Mouse (Mus musculus) kidney, postnatal 36 days (tissue): Measurements from ENCODE around the gene Pxt1.

Source experiments
- DNase-seq, 2 experiments: peaks; one replicate each; pipeline ENCODE4 v3.0.0; 2021 to 2022; ENCODE audit warnings: mixed read lengths in 2 of 2

Gene Pxt1

DNA sequence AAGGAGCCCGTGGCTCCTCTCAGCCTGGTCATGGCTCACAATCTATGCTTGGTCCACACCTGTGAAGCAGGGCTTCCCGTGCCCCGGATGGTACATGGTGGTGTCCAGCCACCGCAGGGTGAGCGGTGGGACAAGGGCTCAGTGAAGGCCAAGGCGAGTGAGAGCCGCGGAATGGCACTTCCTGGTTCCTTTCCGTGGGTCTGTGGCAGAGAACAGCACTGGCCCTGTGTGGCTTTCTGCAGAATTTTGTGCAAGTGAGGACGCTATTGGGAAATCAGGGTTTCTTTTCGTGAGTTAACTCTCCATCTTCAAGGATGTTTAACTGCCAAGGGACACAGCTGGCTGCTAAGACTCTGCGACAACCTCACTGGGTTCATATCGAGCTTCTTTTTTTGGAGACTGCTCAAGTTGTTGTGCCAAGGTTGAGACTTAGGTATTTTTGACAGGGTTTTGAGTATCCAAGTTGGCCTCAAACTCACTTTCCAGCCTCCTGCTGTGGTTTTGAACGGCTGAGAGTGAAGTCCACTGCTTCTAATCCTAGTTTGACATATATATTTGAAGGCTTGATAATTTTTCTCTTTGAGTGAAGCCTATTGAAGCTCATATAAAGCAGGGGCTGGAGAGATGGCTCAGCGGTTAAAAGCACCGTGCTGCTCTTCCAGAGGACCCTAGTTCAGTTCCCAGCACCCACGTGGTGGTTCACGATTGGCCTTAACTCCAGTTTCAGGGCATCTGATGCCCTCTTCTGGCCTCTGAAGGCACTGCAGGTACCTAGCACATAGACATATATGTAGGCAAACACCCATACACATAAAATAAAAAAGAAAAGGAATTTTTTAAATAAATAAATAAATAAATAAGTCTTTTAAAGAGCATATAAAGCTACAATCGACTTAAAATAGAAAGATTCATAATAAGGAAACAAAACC is 3.6 kb upstream of the Pxt1 start:
- DNase-seq = no peak

GRCm38 (mm10) chr17:28944481-28944880 is 841 bp upstream of the Pxt1 start:
- DNase-seq = peak; percentile 76 to 82

DNA sequence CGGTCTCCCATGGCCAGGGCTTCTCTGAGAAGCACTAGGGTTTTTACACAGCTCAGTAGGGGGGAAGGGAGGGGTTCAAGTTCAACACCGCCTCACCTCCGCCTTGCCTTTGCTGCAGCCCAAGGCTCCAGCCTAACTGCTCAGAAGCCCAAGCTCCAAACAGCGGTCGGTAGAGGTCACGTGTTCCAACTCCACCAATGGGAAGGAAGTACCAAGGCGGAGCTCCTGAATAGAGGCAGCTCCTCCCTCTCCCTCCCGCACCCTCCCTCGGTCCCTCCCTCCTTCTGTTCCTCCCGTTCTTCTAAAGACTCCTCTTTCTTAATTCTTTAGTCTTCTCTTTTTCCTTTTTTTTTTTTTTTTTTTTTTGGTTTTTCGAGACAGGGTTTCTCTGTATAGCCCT is 1.5 kb downstream of the Pxt1 start:
- DNase-seq = no peak

DNA sequence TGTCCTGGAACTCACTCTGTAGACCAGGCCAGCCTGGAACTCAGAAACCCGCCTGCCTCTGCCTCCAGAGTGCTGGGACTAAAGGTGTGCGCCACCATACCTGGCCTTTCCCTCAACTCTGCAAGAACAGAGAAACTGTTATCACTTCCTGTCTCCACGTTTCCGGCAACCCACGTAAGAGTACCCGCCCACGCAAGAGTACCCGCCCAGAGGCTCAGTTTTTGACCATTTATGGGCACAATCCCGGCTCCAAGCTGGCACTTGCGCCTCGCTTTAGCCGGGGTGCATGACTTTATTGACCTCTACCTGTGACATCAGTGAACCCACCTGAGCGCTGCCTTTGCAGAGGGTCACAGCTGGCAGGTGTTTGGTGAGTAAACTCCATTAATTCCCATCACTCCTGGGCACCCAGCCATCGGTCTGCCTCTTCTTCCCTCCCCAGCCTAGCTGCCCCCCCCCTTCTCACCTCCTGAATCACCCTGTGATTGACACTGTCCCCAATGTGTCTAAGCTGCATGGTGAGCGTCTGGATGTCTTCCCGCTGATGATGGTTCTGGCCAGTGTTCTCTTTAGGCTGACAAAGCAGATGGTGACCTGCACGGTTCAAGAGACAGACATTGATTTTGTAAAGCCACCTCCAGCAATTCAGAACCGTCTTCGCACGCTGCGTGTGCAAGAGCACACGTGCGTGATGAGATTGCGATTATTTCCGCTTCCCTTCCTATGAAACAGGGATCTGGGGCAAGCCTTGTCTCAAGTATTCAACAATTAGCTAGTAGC is 2.7 kb downstream of the Pxt1 start:
- no peak for DNase-seq

DNA sequence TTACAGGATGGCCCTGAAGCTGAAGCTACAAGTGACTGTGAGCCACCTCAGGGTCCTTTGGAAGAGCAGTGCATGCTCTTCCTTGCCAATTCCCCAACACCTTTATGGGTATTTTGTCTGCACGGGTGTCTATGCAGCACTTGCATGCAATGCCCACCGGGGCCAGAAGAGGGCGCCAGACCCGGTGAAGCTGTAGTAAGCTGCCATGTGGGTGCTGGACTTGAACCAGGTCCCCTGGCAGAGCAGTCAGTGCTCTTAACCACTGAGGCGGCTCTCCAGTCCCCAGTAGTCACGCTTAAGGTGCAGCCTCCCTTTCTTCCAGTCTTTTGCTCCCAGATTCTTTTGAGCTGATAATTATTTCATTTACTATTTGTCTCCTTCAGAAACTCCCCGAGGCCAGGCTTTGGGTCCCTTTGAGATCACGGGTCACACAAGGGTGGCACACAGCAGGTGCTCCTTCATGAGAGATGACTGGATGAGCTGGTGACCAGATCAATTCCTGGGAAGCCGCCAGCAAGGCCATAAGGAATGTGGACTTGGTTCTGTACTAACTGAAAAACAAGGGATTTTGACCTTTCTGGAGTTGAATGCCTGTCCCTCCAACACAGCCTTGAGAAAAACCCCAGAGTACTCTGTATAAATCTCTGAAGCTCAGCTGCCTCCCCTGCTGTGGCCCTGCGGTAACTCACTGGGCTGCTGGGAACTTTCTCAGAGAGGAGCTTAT is 6.9 kb downstream of the Pxt1 start:
- DNase-seq = peak; percentile 86 to 91

DNA sequence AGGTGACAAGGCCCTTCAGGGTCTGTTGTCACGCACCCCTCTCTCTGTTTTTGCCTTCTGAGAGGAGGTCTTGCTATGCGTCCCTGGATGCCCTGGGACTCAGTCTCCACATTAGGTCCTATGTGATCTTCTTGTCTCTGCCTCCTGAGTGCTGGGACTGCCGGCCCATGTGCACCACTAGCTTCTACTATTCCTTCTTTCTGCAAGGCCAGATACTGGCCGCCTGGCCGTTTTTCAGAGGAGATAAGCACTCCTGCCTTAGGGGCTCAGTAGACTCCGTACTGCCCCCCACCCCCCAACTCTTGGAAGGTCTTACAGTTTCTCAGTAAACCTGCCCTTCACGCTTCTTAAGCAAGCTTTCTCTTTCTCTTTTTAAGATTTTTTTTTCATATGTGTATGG is 7.5 kb downstream of the Pxt1 start:
- no peak for DNase-seq

GRCm38 (mm10) chr17:28934120-28934916 is 9.3 kb downstream of the Pxt1 start:
- DNase-seq = no peak

DNA sequence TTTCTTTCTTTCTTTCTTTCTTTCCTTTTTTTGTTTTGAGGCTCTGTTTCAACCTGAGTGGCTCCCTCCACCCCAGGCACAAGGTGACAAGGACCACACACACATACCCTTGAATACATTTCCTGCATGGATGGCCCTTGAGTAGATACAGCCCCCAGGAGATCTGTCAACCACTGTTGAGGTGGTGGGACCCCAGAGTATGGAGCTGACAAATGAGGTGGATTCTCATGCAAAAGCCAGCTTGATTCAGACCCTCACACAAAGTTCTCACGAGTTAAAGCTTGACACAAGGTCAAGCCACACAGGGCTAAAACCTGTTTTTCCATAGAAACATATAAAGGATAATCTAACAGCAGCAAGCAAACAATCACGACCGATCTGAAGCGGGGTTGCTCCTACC is 11.4 kb downstream of the Pxt1 start:
- DNase-seq = no peak

DNA sequence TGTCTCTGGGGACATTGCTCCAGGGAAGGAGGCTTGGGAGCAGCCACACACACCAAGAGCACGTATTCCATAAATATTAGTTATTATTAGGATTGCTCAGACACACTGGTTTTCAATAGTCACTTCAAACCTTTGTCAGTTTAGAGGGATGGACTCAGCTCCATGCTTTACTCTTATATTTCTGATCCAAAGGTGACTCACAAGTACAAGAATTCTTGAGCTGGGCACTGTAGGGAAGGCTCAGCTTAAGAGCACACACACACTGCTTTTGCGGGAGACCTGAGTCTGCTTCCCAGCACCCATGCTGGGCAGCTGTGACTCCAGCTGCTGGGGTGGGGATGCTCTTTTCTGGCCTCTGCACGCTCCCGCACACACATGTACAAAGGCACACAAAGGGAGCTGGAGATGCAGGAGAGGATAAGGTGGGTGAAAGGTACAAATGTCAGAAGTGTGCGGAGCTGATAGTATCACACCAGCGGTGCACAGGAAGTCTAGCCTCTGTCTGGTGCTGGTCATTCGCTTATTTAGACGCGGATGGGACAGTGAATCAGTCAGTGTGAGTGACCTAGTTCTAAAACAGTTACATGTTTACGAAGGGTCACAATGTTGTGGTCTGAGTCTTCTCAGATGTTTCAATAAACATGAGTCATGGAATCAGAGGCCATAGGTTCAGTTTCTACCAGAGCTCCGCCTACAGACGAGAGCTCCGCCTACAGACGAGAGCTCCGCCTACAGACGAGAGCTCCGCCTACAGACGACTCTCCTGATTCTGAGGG is 12.0 kb downstream of the Pxt1 start:
- DNase-seq = no peak

- DNase-seq = peak; percentile 95 to 98
Measured at GRCm38 (mm10) chr17:28930392-28931074, 13.1 kb downstream of the Pxt1 start.

- DNase-seq = no peak
Measured at GRCm38 (mm10) chr17:28929369-28929768, 14.3 kb downstream of the Pxt1 start.

DNA sequence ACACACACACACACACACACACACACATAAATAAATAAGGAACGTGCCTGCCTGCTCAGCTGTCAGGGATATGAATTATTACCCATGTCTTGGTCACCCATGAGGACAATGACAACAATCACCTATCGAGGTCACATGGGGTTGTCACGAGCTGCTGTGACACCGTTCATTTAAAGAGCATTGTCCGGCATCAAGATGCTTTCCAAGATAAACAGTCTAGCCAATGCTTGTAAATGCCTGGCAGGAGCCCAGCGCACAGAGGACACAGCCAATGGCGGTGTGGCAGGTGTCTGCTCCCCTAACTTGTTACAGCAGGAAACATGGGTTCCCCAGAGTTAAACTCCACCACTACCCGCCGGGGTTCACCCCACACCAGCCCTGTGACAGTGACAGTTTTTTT is 15.6 kb downstream of the Pxt1 start:
- peak in 1 of 2 experiments; percentile 30 for DNase-seq

- peak; percentile 52 to 82 for DNase-seq
Measured at GRCm38 (mm10) chr17:28926866-28927635, 16.6 kb downstream of the Pxt1 start.

DNA sequence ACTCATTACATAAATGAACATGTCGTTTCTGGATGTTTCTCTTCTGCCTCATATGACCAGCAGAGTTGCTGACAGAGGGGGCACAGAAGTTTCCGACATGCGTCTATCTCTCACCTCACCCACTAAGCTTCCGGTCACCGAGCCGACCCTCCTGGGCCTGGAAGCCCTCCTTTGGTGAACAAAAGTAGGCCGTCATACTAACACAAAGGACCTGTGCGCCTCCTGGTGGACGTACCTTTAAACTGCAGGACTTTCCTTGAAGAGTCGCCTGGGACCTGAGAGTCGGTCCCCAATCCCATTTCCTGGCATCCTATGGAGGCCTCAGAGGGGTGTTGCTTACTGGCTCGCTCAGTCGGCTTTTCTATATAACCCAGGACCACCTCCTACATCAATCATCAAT is 17.3 kb downstream of the Pxt1 start:
- DNase-seq = peak; percentile 73 to 91

DNA sequence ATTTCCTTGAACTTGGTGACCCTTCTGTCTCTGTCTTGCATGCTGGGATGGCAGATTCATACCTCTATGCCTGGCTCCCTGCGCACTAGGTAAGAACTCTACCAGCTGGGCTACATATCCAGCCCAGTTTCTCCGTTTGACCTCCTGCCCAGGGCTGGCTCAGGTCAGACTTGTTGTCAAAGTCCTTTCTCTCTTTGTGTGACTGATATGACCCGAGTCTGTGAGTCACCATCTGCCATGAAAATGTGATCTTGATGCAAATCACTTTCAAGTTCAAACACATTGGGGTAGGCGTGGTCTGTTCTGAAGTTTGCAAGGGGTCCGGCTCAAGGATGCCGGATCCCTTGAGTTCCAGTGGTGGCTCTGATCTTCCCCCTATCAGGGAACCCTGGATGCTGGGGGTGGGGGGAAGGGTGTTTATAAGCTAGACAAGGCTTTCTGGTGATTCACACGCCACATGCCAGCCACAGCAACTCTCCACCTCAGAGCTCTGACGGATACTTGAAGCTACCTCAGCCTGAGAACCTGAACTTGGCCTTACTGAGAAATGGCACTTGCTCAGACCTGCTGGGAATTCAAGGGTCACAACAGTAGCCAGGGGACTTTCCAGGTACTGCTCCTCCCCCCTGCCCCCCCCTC is 18.6 kb downstream of the Pxt1 start:
- no peak for DNase-seq

DNA sequence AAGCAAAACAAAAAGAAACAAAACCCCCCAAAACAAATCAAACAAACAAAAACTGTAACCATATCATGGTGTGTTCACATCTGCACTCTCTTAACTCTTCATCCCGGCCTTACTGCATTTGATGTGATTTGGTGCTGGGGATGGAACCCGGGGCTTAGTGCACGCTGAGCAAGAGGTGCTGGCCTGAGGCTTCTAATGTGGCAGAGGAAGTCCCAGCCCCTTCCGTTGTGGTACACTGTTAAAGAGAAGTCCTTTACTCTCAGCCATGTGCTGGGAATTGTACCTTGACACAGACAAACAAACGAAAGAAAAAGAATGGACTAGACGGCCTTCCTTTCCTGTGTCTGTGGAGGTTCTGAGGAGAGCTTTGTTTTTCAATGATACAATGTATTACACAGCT is 21.5 kb downstream of the Pxt1 start:
- no peak for DNase-seq

DNA sequence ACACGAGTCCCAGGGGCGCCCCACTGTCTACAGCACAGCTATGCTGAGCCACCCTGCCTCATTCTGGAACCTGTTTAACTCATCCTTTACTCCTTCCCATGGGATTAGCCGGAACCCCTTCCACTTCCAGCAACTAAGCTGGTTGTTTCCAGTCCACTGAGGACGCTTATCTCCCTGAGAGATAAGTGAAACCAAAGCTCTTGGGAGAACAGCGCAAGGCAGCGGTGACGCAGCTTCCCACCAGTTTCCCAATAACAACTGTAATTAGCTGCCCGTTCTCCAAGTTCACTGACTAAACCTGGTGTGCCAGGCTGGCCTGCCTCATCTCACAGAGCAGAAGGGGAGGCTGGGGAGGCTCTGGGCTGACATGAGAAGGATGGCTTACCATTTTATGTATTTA is 22.6 kb downstream of the Pxt1 start:
- DNase-seq = no peak

DNA sequence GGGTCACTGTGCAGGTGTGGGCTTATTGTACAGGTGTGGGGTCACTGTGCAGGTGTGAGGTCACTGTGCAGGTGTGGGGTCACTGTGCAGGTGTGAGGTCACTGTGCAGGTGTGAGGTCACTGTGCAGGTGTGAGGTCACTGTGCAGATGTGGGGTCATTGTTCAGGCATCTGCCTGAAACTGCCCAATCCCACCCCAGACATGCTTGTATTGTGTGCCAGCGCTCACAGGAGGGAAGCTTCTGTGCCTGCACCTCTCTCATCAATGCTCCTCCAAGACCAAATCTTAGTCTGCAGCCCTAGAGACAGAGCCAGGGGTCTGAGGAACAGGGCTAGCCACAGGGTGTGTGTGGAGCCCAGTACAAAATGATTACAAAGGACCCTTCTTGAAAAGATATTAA is 27.1 kb downstream of the Pxt1 start:
- DNase-seq = no peak

- no peak for DNase-seq
Measured at GRCm38 (mm10) chr17:28915060-28915628, 28.5 kb downstream of the Pxt1 start, which contains the start of gene 4930539E08Rik. TSS of gene 4930539E08Rik (minus strand) at chr17:28915324.
